Mouse (Mus musculus) hindbrain, postnatal 0 days (tissue): Measurements from ENCODE around the gene Rcan2. TPM values are rescaled to one million over a fixed set of nuclear protein-coding genes. Genes with fewer than 3 reads are reported as not detected.

Source experiments
- ATAC-seq: fragments of 200-750 bp; cut with Nextera tagmentation; 2 replicates; pipeline ENCODE4 v1.8.0; 2017; ENCODE audit warnings: mild to moderate bottlenecking, moderate TSS enrichment, moderate library complexity
- DNase-seq: peaks from one replicate; pipeline ENCODE4 v3.0.0-alpha.2; 2015; ENCODE audit warnings: low spot score
- H3K27ac ChIP-seq: fragments of 300-500 bp; sonication (generic); 2 replicates; pipeline ENCODE4 v1.5.1; 2014; ENCODE audit warnings: mild to moderate bottlenecking
- H3K27me3 ChIP-seq: fragments of 300-500 bp; sonication (generic); 2 replicates; pipeline ENCODE4 v1.6.1; 2014; ENCODE audit warnings: low read length, mixed read lengths; ENCODE audit not compliant: insufficient read depth
- H3K36me3 ChIP-seq: fragments of 300-500 bp; sonication (generic); 2 replicates; pipeline ENCODE4 v1.6.1; 2014; ENCODE audit warnings: low read length, mixed read lengths; ENCODE audit not compliant: insufficient read depth
- H3K4me1 ChIP-seq: fragments of 300-500 bp; sonication (generic); 2 replicates; pipeline ENCODE4 v1.6.1; 2014; ENCODE audit warnings: antibody characterized with exemption, low read length, mixed read lengths; ENCODE audit not compliant: insufficient read depth
- H3K4me2 ChIP-seq: fragments of 300-500 bp; sonication (generic); 2 replicates; pipeline ENCODE4 v1.6.1; 2014; ENCODE audit warnings: low read depth, mild to moderate bottlenecking, low read length, moderate library complexity, mixed read lengths
- H3K4me3 ChIP-seq: fragments of 300-500 bp; sonication (generic); 2 replicates; pipeline ENCODE4 v1.5.1; 2014; ENCODE audit warnings: low read length
- H3K9ac ChIP-seq: fragments of 300-500 bp; sonication (generic); replicated peaks from 2 replicates; pipeline ENCODE4 v1.6.1; 2014; ENCODE audit warnings: mild to moderate bottlenecking, low read length, moderate library complexity, mixed read lengths
- H3K9me3 ChIP-seq: fragments of 300-500 bp; sonication (generic); 2 replicates; pipeline ENCODE4 v1.6.1; 2016; ENCODE audit warnings: low read length, mixed read lengths
- CTCF ChIP-seq: IDR thresholded peaks from 2 replicates; pipeline ENCODE4 v1.5.1; 2016; ENCODE audit warnings: antibody characterized with exemption, control low read depth, low read depth
- WGBS: fragments of 180-500 bp; shearing (Covaris S2); extraction: QIAGEN DNeasy Blood & Tissue Kit; methylation state at CpG from one replicate; pipeline ENCODE4 v1.1.7; 2014; 5-methylcytosine and 5-hydroxymethylcytosine counted together
- polyA plus RNA-seq: library from polyadenylated mRNA; unstranded; fragments of >200 nt; fragmentation: Nextera tagmentation; extraction: Ambion mirVana; gene quantifications from 2 replicates; pipeline ENCODE4 v1.2.1, GENCODE M21; 2015
- total RNA-seq: library from RNA; depleted of rRNA; stranded (reverse); fragments of >200 nt; gene quantifications from 2 replicates; pipeline ENCODE4 v1.2.3, GENCODE M21; 2014; rRNA removed

The Rcan2 gene
- total RNA-seq = 124 and 132 TPM in 2 replicates
- 86.4 and 102 TPM in 2 replicates for polyA plus RNA-seq

DNA sequence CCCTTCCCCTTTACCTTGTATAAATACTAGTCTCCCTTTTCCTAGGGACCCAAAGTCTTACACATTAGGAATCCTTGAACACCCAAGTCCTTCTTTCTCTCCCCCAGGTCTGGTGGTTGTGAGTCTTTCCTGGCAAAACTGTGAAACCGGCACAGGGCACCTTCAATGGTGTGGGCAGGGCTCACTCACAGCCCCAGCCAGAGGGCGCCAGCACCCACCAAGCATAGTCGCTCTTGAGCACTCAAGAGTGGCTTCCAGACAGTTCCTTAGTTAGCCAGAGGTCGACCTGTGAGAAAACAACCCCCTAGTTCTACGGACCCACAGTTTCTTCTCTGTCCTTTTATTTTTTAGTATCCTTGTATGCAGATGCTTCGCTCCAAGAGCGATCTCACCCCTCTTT, at the start of gene Rcan2:
TSS of gene Rcan2 (plus strand) at position 275 of the 400 bp plus-strand sequence.
- 1% methylated on average over 7 of the region's 7 CpGs for WGBS
- Histone ChIP-seq H3K4me3 (peak within 1 kb of the TSS; percentile 72), H3K9me3 (no peaks in the 10 kb centered on the region), H3K9ac (peak within 1 kb of the TSS; percentile 85), H3K36me3 (no peaks in the 10 kb centered on the region), H3K27me3 (no peaks in the 10 kb centered on the region), H3K4me1 (0 out of 2 replicates have a peak, but pooled peaks cover 3% of the 10 kb centered on the region), H3K4me2 (peak within 1 kb of the TSS; percentile 77), H3K27ac (peak within 1 kb of the TSS; percentile 68)
- peak; percentile 79 for TF ChIP-seq CTCF
- DNase-seq (peak; percentile 80), ATAC-seq (peak; percentile 89)

DNA sequence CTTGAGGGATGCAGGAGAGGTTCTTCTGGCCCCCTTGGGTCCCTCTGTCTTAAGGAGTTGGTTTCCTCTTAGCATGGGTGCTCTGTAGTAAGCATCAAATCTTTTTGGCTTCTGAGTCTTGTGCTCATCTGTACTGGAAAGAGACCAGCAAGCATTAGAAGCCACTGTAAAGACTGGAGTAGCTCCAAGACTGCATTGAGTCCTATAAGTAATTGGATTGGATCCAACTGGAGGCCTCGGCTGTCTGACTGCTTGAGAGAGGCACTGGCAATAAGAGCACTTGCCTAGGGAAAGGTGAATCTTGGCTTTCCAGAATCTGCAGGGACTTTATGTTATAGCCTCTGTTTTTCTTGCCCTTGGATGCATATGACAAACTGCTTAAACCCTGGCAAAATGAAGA, 48.3 kb upstream of the Rcan2 start:
- Histone ChIP-seq H3K27me3 (no peaks in the 10 kb centered on the region), H3K9me3 (no peaks in the 10 kb centered on the region), H3K4me1 (no peaks in the 10 kb centered on the region), H3K9ac (no peak overlapping the region), H3K4me2 (no peak overlapping the region), H3K27ac (no peak overlapping the region), H3K36me3 (no peaks in the 10 kb centered on the region), H3K4me3 (no peak overlapping the region)
- peak; percentile 14 for DNase-seq
- 43% methylated on average over 1 of the region's 1 CpGs for WGBS
- TF ChIP-seq CTCF = no peak
- no peak for ATAC-seq

DNA sequence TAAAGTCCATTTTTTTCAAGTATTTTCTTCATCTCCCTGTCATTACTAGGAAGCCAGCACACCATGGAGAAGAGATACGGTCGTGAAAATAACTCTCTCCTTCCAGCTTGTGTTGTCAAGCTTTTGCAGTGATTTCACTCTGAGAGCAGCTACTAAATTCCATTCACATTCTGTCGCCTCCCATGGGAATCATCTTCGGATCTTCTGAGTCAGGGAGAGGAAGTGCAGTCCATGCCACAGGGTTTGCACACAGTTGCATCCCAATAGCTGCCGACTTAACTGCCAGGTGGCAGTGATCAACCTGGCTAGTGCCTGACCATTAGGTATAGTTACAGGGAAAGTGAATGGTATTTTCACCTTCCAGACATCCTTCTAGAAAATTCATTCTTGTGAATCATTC, 46.5 kb upstream of the Rcan2 start:
- H3K27ac ChIP-seq = no peak overlapping the region
- H3K4me2 ChIP-seq = no peak overlapping the region
- DNase-seq = peak; percentile 47
- H3K4me3 ChIP-seq = no peak overlapping the region
- H3K4me1 ChIP-seq = no peaks in the 10 kb centered on the region
- TF ChIP-seq CTCF = no peak
- no peaks in the 10 kb centered on the region for H3K27me3 ChIP-seq
- 75% methylated on average over 5 of the region's 5 CpGs for WGBS
- no peaks in the 10 kb centered on the region for H3K9me3 ChIP-seq
- no peak overlapping the region for H3K9ac ChIP-seq
- H3K36me3 ChIP-seq = no peaks in the 10 kb centered on the region
- ATAC-seq = no peak

GRCm38 (mm10) chr17:43758607-43759259, 42.4 kb upstream of the Rcan2 start:
- no peak for DNase-seq
- no peak overlapping the region for H3K27ac ChIP-seq
- TF ChIP-seq CTCF = peak; percentile 29; the same call in 1 of the 2 replicates
- H3K4me1 ChIP-seq = no peaks in the 10 kb centered on the region
- no peaks in the 10 kb centered on the region for H3K27me3 ChIP-seq
- 57% methylated on average over 15 of the region's 15 CpGs for WGBS
- no peaks in the 10 kb centered on the region for H3K9me3 ChIP-seq
- no peak overlapping the region for H3K9ac ChIP-seq
- no peaks in the 10 kb centered on the region for H3K36me3 ChIP-seq
- no peak for ATAC-seq
- H3K4me3 ChIP-seq = no peak overlapping the region
- no peak overlapping the region for H3K4me2 ChIP-seq

DNA sequence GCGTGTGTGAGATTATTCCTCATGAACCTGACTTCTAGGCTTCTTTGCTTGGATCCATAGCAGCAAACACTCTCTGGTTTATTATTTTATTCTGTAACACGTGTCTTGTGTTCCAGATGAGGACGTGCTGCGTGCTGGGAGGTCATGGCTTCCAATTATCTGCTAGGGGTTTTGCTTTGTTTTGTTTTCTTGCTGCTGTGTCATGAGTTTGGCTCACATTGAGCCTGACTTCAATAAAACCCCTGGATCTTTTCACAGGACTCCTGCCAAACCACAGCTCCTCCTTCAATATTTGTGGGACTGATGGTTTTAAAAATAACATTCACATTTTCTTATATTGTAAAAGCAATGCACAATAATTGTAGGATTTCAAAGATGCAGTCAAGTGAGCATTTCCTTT, 16.6 kb upstream of the Rcan2 start:
- ATAC-seq = no peak
- 59% methylated on average over 4 of the region's 4 CpGs for WGBS
- H3K9ac ChIP-seq = no peak overlapping the region
- peak; percentile 24 for DNase-seq
- H3K27me3 ChIP-seq = no peaks in the 10 kb centered on the region
- H3K4me1 ChIP-seq = no peaks in the 10 kb centered on the region
- H3K9me3 ChIP-seq = no peaks in the 10 kb centered on the region; the same call in 1 of the 2 replicates
- no peak for TF ChIP-seq CTCF
- no peak overlapping the region for H3K27ac ChIP-seq
- no peak overlapping the region for H3K4me2 ChIP-seq
- no peak overlapping the region for H3K4me3 ChIP-seq
- H3K36me3 ChIP-seq = no peaks in the 10 kb centered on the region

DNA sequence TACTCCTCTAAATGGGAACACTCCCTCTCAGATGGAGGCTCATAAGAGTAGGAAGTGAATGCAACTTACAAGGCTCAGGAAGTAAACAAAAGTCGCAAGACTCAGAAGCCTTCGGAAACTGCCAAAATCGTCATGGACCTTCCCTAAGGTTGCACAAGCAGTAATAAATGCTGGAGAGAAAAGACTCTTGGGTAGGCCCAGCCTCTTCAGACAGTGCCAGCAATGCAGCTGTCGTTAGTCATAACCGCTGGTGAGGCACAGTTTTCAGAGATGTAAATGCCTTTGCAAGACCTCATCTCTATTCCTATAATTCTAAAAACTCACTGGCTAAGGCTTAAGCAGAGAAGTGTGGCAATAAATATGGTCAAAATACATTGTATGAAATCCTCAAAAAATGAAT, 12.9 kb upstream of the Rcan2 start:
- H3K27ac ChIP-seq = no peak overlapping the region
- ATAC-seq = no peak
- 95% methylated on average over 5 of the region's 5 CpGs for WGBS
- no peaks in the 10 kb centered on the region for H3K27me3 ChIP-seq
- H3K4me1 ChIP-seq = no peaks in the 10 kb centered on the region
- no peak for TF ChIP-seq CTCF
- no peaks in the 10 kb centered on the region for H3K9me3 ChIP-seq
- H3K9ac ChIP-seq = no peak overlapping the region
- DNase-seq = no peak
- no peaks in the 10 kb centered on the region for H3K36me3 ChIP-seq
- no peak overlapping the region for H3K4me2 ChIP-seq
- H3K4me3 ChIP-seq = no peak overlapping the region

- ATAC-seq (no peak), DNase-seq (no peak)
- Histone ChIP-seq H3K27me3 (no peaks in the 10 kb centered on the region), H3K27ac (no peak overlapping the region), H3K4me3 (no peak overlapping the region), H3K9ac (no peak overlapping the region), H3K36me3 (no peaks in the 10 kb centered on the region), H3K9me3 (no peaks in the 10 kb centered on the region), H3K4me2 (no peak overlapping the region), H3K4me1 (no peaks in the 10 kb centered on the region)
- TF ChIP-seq CTCF = no peak
These were observed 11.8 kb upstream of the Rcan2 start for GRCm38 (mm10) chr17:43789376-43789775.
